Mouse (Mus musculus): ENCODE measurements around the gene Gbx2. TPM values are rescaled to one million over a fixed set of nuclear protein-coding genes. Genes with fewer than 3 reads are reported as not detected.

Gene Gbx2
- polyA plus RNA-seq, 1 experiment: 0.06 TPM

GRCm38 (mm10) chr1:89922282-89922681, 8.7 kb downstream of the Gbx2 start:
- 6% methylated on average over 7 of the region's 7 CpGs for WGBS
- TF ChIP-seq POLR2A (IDR thresholded peaks at IDR 0.05; ENCODE audit: borderline replicate concordance, extremely low read depth, low read depth, low read length): no peak
- no peak for TF ChIP-seq CTCF (IDR thresholded peaks at IDR 0.05; ENCODE audit: insufficient read depth, low read length)
- Histone ChIP-seq H3K4me1 (ENCODE audit: control insufficient read depth, insufficient read depth, low read length) (0 out of 2 replicates have a peak, but pooled peaks cover 3% of the 10 kb centered on the region), H3K4me3 (replicated peaks; ENCODE audit: extremely low read depth, low read depth, low read length) (no peak overlapping the region)
- no peak for DNase-seq

GRCm38 (mm10) chr1:89921806-89922205, 9.2 kb downstream of the Gbx2 start:
- H3K4me1 ChIP-seq (ENCODE audit: control insufficient read depth, insufficient read depth, low read length): no peaks in the 10 kb centered on the region
- WGBS: 8% methylated on average over 10 of the region's 10 CpGs
- TF ChIP-seq POLR2A (IDR thresholded peaks at IDR 0.05; ENCODE audit: borderline replicate concordance, extremely low read depth, low read depth, low read length) (no peak), CTCF (IDR thresholded peaks at IDR 0.05; ENCODE audit: insufficient read depth, low read length) (no peak)
- no peak overlapping the region for H3K4me3 ChIP-seq (replicated peaks; ENCODE audit: extremely low read depth, low read depth, low read length)
- no peak for DNase-seq

- 75% methylated on average over 6 of the region's 6 CpGs for WGBS
- no peak for TF ChIP-seq POLR2A (IDR thresholded peaks at IDR 0.05; ENCODE audit: borderline replicate concordance, extremely low read depth, low read depth, low read length)
- no peak for TF ChIP-seq CTCF (IDR thresholded peaks at IDR 0.05; ENCODE audit: insufficient read depth, low read length)
- no peaks in the 10 kb centered on the region for H3K4me1 ChIP-seq (ENCODE audit: control insufficient read depth, insufficient read depth, low read length)
- H3K4me3 ChIP-seq (replicated peaks; ENCODE audit: extremely low read depth, low read depth, low read length): no peak overlapping the region
- DNase-seq: no peak
Measured at GRCm38 (mm10) chr1:89919206-89919605, 11.8 kb downstream of the Gbx2 start.

GRCm38 (mm10) chr1:89918111-89918510, 12.9 kb downstream of the Gbx2 start:
- TF ChIP-seq POLR2A (IDR thresholded peaks at IDR 0.05; ENCODE audit: borderline replicate concordance, extremely low read depth, low read depth, low read length) (no peak), CTCF (IDR thresholded peaks at IDR 0.05; ENCODE audit: insufficient read depth, low read length) (no peak)
- no peak overlapping the region for H3K4me3 ChIP-seq (replicated peaks; ENCODE audit: extremely low read depth, low read depth, low read length)
- H3K4me1 ChIP-seq (ENCODE audit: control insufficient read depth, insufficient read depth, low read length): no peaks in the 10 kb centered on the region
- no peak for DNase-seq
- 33% methylated on average over 18 of the region's 18 CpGs for WGBS

- TF ChIP-seq CTCF (IDR thresholded peaks at IDR 0.05; ENCODE audit: insufficient read depth, low read length) (no peak), POLR2A (IDR thresholded peaks at IDR 0.05; ENCODE audit: borderline replicate concordance, extremely low read depth, low read depth, low read length) (no peak)
- 73% methylated on average over 4 of the region's 4 CpGs for WGBS
- no peak for DNase-seq
- Histone ChIP-seq H3K4me1 (ENCODE audit: control insufficient read depth, insufficient read depth, low read length) (no peaks in the 10 kb centered on the region), H3K4me3 (replicated peaks; ENCODE audit: extremely low read depth, low read depth, low read length) (no peak overlapping the region)
Measured at GRCm38 (mm10) chr1:89913611-89914010, 17.4 kb downstream of the Gbx2 start.

GRCm38 (mm10) chr1:89912392-89912791, 18.6 kb downstream of the Gbx2 start:
- Histone ChIP-seq H3K4me1 (ENCODE audit: control insufficient read depth, insufficient read depth, low read length) (no peaks in the 10 kb centered on the region), H3K4me3 (replicated peaks; ENCODE audit: extremely low read depth, low read depth, low read length) (no peak overlapping the region)
- TF ChIP-seq POLR2A (IDR thresholded peaks at IDR 0.05; ENCODE audit: borderline replicate concordance, extremely low read depth, low read depth, low read length) (no peak), CTCF (IDR thresholded peaks at IDR 0.05; ENCODE audit: insufficient read depth, low read length) (no peak)
- WGBS: 49% methylated on average over 5 of the region's 5 CpGs
- DNase-seq: no peak

DNA sequence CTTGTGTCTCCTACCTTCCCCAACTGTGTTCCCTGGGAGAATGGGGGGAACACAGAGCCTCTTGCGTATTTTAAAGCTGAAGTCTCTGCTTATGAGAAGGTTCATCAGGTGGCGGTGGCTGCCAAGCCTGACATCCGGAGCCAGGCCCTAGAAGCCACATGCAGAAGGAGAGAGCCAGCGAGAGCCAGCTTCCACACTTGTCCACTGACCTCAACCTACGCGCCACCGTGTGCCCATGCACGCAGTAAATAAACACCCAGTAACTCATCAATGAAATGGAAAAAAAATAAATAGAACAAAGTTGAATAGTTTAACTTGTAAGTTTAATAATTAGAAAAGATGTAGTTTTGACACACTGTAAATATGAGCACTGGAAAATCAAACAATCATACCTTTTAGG, 21.2 kb downstream of the Gbx2 start:
- TF ChIP-seq POLR2A (IDR thresholded peaks at IDR 0.05; ENCODE audit: borderline replicate concordance, extremely low read depth, low read depth, low read length) (no peak), CTCF (IDR thresholded peaks at IDR 0.05; ENCODE audit: insufficient read depth, low read length) (no peak)
- Histone ChIP-seq H3K4me3 (replicated peaks; ENCODE audit: extremely low read depth, low read depth, low read length) (no peak overlapping the region), H3K4me1 (ENCODE audit: control insufficient read depth, insufficient read depth, low read length) (no peaks in the 10 kb centered on the region)
- 85% methylated on average over 8 of the region's 8 CpGs for WGBS
- no peak for DNase-seq

GRCm38 (mm10) chr1:89902641-89903040, 28.3 kb downstream of the Gbx2 start:
- H3K4me1 ChIP-seq (ENCODE audit: control insufficient read depth, insufficient read depth, low read length): no peaks in the 10 kb centered on the region
- no peak overlapping the region for H3K4me3 ChIP-seq (replicated peaks; ENCODE audit: extremely low read depth, low read depth, low read length)
- TF ChIP-seq CTCF (IDR thresholded peaks at IDR 0.05; ENCODE audit: insufficient read depth, low read length) (no peak), POLR2A (IDR thresholded peaks at IDR 0.05; ENCODE audit: borderline replicate concordance, extremely low read depth, low read depth, low read length) (no peak)
- WGBS: 82% methylated on average over 1 of the region's 1 CpGs
- DNase-seq: no peak

DNA sequence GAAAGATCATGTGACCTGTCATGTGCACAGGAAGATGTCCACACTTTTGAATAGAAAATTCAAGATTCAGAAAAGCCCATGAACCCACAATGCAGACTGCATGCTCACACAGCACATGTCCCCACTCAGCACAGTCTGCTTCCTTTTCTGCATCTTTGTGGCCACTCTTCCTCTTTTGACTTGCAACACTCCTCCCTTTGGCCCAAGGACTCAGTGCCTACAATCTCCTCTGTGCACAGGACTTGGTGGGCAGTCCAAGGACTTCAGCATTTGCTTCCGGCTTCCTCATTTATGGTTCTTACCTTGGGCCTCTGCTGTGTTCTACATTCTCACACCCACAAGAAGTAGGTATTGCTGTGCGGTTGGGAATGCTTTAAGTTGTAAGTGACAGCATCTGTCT, 28.7 kb downstream of the Gbx2 start:
- DNase-seq: no peak
- WGBS: 78% methylated on average over 2 of the region's 2 CpGs
- H3K4me3 ChIP-seq (replicated peaks; ENCODE audit: extremely low read depth, low read depth, low read length): no peak overlapping the region
- H3K4me1 ChIP-seq (ENCODE audit: control insufficient read depth, insufficient read depth, low read length): no peaks in the 10 kb centered on the region
- TF ChIP-seq CTCF (IDR thresholded peaks at IDR 0.05; ENCODE audit: insufficient read depth, low read length) (no peak), POLR2A (IDR thresholded peaks at IDR 0.05; ENCODE audit: borderline replicate concordance, extremely low read depth, low read depth, low read length) (no peak)

DNA sequence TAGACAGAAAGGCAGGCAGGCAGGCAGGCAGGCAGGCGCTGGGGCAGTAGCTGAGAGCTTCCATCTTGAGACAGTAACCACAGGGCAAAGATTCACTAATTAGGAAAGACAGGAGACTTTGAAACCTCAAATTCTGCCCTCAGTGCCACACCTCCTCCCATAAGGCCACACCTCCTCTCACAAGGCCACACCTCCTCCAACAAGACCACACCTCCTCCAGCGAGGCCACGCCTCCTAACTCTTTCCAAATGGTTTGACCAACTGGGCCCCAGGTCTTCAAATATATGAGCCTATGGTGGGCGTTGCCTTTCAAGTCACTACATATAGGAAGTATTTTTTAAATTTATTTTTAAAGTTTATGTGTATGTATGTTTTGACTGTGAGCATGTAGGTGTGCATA, 29.6 kb downstream of the Gbx2 start:
- TF ChIP-seq CTCF (IDR thresholded peaks at IDR 0.05; ENCODE audit: insufficient read depth, low read length): no peak
- TF ChIP-seq POLR2A (IDR thresholded peaks at IDR 0.05; ENCODE audit: borderline replicate concordance, extremely low read depth, low read depth, low read length): no peak
- H3K4me1 ChIP-seq (ENCODE audit: control insufficient read depth, insufficient read depth, low read length): no peaks in the 10 kb centered on the region
- DNase-seq: no peak
- H3K4me3 ChIP-seq (replicated peaks; ENCODE audit: extremely low read depth, low read depth, low read length): no peak overlapping the region
- WGBS: 81% methylated on average over 4 of the region's 4 CpGs
